Mouse (Mus musculus): Measurements from ENCODE around the gene Sestd1.
A peak's percentile ranks its signal among the peaks of the same experiment; 100 is the strongest.

Gene Sestd1

DNA sequence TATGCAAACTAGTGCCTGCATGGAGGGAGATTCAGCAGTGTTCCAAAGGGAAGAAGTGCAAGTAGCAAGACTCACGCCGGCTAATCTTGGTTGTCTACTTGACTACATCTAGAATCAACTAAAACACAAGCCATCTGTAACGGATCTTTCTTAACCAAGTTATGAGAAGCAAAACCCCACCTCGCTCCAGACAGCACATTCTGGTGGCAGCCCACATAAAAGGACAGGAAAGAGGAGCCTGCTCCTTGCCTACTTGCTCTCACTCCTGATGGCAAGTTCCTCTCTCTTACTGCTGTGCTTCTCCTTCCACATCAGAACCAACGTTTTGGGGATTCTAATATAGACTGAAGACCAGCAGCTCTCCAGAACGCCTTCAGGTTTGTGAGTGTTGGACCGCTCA is 9.6 kb downstream of the Sestd1 start:
- no peak for DNase-seq (ENCODE audit: low read depth, low spot score)

- no peak for DNase-seq (ENCODE audit: low read depth, low spot score)
Measured at GRCm38 (mm10) chr2:77270136-77270535, 10.3 kb downstream of the Sestd1 start.

DNA sequence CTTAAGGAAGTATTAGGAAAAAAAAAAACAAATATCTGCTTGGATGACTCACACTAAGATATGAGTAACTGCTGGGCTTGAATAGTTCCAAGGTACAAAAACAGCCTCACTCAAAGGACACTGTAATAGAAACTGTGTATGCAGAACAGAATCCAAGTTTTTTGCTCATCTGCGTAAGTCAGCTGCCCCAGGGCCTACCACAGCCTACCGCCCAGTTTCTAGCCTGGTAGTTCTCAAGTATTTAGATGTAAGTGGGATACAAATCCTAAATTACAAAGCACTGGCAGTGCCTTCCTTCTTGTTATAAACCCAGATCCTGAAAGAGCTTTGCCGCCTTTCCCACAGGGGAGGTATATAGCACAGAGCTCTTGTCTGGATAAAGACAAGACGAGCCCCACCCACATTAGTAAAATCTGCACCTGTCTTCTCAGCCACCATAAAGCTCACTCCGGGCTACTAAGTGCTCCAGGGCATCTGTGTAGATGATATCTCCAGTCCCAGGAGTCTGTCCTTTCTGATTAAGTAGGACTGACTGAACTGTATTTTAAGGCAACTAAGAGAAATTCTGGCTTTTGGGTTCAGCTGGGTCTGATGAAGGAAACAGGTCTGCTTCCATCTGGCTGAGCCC is 11.7 kb downstream of the Sestd1 start:
- no peak for DNase-seq (ENCODE audit: low read depth, low spot score)

DNA sequence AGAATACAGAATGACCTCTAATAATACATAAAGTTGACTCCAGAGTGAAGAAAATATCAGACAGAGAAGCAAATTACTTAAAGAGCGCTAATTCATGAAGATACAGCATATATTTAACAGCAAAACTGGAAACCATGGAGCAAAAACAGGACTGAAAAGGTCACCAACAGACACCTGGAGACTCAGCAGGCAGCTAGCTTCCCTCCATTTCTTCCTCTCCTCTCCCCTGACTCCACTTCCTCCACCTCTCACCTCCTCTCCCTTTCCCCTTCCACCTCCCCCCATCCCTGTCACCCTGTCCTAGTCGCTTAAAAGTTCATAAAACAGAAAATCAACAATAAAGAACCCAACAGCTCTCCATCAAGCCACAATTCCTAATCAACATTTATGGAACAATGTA is 13.5 kb downstream of the Sestd1 start:
- DNase-seq (ENCODE audit: low read depth, low spot score), result no peak

DNA sequence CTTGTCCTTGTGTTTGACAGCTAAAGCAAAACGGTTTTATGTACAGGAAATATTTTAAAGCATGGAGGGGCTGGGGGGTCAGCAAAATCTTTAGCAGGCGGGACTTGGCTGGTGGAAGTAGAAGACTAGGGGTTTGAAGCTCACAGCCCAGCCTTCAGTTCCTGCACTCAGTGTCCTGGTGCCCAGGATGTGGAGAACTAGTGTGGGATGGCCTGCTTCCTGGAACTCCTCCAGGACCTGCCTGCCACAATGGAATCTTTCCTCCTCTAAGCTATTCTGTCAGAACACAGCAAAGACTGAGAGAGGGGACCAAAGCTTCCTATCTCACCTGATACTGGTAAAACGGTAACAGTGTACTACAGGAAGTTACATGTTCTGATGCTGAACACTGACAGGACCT is 14.4 kb downstream of the Sestd1 start:
- no peak for DNase-seq (ENCODE audit: low read depth, low spot score)

DNA sequence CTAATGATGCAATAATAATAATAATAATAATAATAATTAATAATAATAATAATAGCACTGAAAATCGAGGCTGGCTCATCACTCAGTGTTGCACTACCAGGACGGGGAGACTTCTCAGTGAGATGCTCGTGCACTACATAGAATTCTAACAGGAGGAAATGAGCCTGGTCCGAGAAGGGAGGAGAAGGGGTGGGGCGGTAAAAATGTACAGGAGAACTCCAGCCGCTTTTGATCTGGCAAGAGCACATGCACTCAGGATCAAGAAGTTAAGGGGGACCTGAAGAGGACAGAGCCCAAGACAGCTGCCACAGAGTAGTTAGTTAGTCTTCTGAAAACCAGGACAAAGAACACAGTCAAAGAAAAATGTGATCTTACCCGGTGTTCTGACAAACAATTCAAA is 15.1 kb downstream of the Sestd1 start:
- DNase-seq (ENCODE audit: low read depth, low spot score), result no peak

DNA sequence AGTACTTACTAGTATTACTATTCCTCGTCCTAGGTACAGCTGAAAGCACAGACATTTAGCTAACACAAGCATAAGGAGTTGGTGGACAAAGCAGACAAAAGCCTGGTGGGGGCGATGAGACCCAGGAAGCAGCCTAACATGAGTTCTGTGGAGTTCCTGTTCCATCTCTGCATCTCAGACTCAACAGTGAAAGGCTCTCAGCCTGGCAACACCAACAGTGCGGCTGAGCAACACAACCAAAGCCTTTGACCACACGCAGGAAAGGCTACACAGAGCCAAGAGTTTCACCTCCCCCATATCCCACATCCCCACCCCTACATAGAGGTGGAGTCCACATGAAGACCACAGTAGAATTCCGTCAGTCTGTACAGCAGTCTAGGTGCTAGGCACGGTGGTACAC is 15.8 kb downstream of the Sestd1 start:
- DNase-seq (ENCODE audit: low read depth, low spot score), result no peak

DNA sequence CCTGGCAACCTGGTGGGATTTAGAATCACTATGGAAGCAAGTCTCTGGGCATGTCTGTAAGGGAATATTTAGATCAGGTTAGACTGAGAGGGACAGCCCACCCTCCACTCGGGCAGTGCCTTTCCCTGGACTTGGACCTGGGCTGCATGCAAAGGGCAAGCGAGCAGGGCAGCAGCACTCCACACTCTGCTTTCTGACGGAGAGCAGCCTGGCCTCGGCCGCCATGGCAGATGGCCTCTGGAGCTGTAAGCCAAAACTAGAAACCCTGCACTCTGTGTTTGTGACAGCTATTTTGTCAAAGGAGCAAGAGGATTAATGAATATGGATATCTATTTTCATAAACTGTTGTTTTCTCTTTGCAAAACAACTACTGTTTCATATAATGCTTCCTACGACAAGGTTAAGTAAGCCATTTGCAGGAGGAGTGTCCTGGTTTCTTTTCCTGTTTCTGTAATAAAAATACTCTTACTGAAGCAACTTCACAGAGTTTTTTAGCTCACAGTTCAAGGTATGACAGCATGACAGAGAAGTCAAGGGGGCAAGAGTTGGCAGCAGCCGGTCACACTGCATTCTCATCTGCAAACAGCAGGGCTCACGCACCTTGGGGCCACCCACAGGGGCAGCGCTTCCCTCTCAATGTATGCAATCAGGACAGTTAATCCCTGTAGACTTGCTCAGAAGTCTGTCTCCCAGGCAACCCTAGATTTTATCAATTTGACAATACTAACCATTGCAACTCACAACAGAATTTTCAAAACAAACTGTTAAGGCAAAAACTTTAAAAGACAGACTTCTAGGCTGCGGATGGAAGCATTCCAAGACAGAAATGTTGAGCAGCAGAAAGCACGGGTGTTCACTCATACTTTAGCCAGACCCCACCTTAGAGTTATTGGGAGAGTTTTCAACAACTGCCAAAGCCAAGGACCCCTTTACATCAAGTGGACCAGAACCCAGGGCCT is 16.6 kb downstream of the Sestd1 start:
- no peak for DNase-seq (ENCODE audit: low read depth, low spot score)

GRCm38 (mm10) chr2:77260134-77260533 is 20.3 kb downstream of the Sestd1 start:
- DNase-seq (ENCODE audit: low read depth, low spot score), result no peak

- DNase-seq (ENCODE audit: low read depth, low spot score), result no peak
Measured at GRCm38 (mm10) chr2:77253227-77253626, 27.2 kb downstream of the Sestd1 start.

DNA sequence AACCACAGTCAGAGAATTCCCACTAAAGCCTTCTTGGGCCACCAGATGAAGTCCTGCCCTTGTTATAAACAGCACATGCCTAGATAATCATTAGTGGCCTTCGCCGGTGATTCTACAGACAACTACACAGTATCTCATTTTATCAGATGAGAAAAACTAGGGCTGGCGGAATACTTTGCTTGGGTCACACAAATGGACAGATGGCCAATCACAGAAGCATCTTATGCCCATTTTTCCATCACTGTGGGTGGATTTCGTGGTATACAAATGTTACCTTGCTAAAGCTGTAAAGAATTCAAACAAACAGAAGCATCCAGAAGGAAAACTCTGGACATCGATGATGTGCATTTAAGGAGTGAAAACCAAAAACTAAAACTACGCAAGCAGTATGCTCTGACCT is 28.7 kb downstream of the Sestd1 start:
- no peak for DNase-seq (ENCODE audit: low read depth, low spot score)

GRCm38 (mm10) chr2:77249771-77250681 is 30.4 kb downstream of the Sestd1 start:
- peak; percentile 52 for DNase-seq (ENCODE audit: low read depth, low spot score)

DNA sequence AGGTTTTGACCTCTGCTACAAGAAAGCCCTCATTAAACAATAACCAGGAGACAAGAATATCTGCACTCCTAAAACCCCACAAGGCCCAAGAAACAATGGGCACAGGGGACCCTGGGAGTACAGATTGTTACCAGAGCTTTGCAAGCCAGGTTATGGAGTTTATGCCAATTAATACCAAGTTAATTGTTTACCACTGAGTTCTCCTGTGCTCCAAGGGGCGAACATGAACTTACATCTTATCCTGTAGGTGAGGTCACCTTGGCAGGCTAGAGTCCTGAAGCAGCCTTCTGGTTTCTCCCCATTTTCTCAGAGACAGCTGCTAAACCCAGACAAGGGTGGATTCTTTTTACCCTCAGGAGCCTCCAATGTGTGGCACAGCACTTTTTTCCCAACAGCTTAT is 32.0 kb downstream of the Sestd1 start:
- no peak for DNase-seq (ENCODE audit: low read depth, low spot score)

- DNase-seq (ENCODE audit: low read depth, low spot score), result no peak
Measured at GRCm38 (mm10) chr2:77247200-77247830, 33.1 kb downstream of the Sestd1 start.

DNA sequence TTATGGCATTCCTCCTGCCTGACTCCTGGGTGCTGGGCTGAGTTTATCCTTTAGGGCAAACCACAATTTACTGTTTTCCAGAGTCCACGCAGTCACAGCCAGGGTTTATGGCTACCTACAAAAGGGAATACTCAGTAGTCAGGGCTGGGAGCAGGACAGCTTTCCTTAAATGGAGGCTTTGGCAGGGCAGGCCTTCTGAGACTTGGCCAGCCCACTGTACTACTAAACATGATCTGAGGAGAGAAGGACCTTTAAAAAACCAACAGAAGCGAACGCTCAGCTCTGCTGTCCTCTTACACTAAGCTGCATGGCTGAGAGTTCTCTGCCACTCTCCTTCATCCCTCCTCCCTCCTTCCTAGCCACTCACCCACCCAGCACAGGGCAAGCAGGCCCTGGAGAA is 34.6 kb downstream of the Sestd1 start:
- DNase-seq (ENCODE audit: low read depth, low spot score), result no peak

- no peak for DNase-seq (ENCODE audit: low read depth, low spot score)
Measured at GRCm38 (mm10) chr2:77242248-77242647, 38.1 kb downstream of the Sestd1 start.

GRCm38 (mm10) chr2:77238607-77239006 is 41.8 kb downstream of the Sestd1 start:
- no peak for DNase-seq (ENCODE audit: low read depth, low spot score)

DNA sequence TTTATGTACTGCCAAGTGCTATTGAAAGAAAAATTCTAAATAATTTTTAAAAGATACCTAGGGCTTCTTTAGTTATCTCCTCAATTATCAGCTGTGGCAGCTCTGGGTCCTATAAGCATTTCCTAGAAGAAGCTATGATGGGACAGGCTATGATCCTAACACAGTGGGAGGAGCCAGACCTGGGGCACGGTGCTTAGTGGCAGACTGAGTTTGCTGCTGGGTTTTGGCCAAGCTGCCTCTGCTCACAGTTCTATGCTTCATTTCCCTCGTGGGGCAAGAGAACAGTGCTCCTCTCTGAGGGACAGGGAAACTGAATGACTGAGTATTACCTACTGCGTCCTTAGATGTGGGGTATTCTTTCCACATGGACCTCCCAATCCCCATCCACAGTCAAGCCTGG is 42.3 kb downstream of the Sestd1 start:
- no peak for DNase-seq (ENCODE audit: low read depth, low spot score)

DNA sequence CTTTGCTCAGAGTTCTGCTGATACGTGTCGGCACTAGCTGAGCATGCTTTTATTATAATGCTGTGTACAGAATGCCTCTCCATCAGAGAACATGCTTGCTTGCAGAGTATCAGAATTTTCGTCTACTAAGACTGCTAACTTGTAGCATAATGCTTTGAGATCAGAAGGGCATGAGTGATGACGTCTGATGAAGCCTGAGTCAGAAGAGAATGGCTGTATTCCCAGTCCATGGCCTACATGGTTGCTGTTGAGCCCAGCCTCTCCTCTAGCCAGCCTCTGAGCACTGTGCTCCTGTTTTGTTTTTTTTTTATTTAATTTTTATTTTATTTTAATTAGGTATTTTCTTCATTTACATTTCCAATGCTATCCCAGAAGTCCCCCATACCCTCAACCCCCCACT is 43.5 kb downstream of the Sestd1 start:
- DNase-seq (ENCODE audit: low read depth, low spot score), result no peak

GRCm38 (mm10) chr2:77235896-77236295 is 44.5 kb downstream of the Sestd1 start:
- no peak for DNase-seq (ENCODE audit: low read depth, low spot score)

- peak; percentile 24 for DNase-seq (ENCODE audit: low read depth, low spot score)
Measured at GRCm38 (mm10) chr2:77232604-77233003, 47.8 kb downstream of the Sestd1 start.

GRCm38 (mm10) chr2:77220960-77221359 is 59.4 kb downstream of the Sestd1 start:
- no peak for DNase-seq (ENCODE audit: low read depth, low spot score)
